In genomic region chr7:123430411-123430705, GRCm38 (mm10) we compare ENCODE assay signal across 16 mouse cellular contexts. TPM values are rescaled to one million over a fixed set of nuclear protein-coding genes. Genes with fewer than 3 reads are reported as not detected.
DNase-seq lines count a peak whose midpoint lies in the region; ATAC-seq and TF ChIP-seq lines count a peak whose summit lies in the region.
"Had no signal": no experiment of that assay in that cellular context is flagged by ENCODE, and none has a peak within 500 bp of the region (broad histone marks: within the 10 kb centered on the region; RNA-seq: fewer than 3 reads in every experiment).

No protein-coding gene starts in this region.

- H3K27me3 ChIP-seq in kidney, embryonic 14.5 days (ENCODE audit: control insufficient read depth, insufficient read depth, low read length) = no peaks in the 10 kb centered on the region
- H3K27me3 ChIP-seq in liver, embryonic 12.5 days (replicated peaks) = no peaks in the 10 kb centered on the region
- H3K27me3 ChIP-seq in stomach, postnatal 0 days (ENCODE audit: control insufficient read depth, insufficient read depth, low read length) = no peaks in the 10 kb centered on the region

- TF ChIP-seq CTCF in bone marrow, adult 2 months (IDR thresholded peaks at IDR 0.05; ENCODE audit: control insufficient read depth, insufficient read depth, low read length) = no peak
- no peak for TF ChIP-seq CTCF in stomach, postnatal 0 days (IDR thresholded peaks at IDR 0.05; ENCODE audit: low read depth)

- H3K36me3 ChIP-seq in kidney, embryonic 14.5 days (ENCODE audit: control insufficient read depth, insufficient read depth, low read length) = peaks cover 18% of the 10 kb centered on the region; the same call in 1 of the 2 replicates
- H3K36me3 ChIP-seq in liver, embryonic 12.5 days = peaks cover 34% of the 10 kb centered on the region
- H3K36me3 ChIP-seq in stomach, postnatal 0 days (ENCODE audit: control insufficient read depth, insufficient read depth, low read length) = no peaks in the 10 kb centered on the region

- H3K4me2 ChIP-seq in kidney, embryonic 14.5 days (replicated peaks; ENCODE audit: low read depth, low read length) = no peak overlapping the region
- no peak overlapping the region for H3K4me2 ChIP-seq in liver, embryonic 12.5 days
- H3K4me2 ChIP-seq in stomach, postnatal 0 days (replicated peaks; ENCODE audit: low read depth) = no peak overlapping the region

- no peak overlapping the region for H3K4me3 ChIP-seq in kidney, embryonic 14.5 days (ENCODE audit: low read length)
- H3K4me3 ChIP-seq in bone marrow, adult 2 months (replicated peaks; ENCODE audit: control insufficient read depth, low read depth, low read length) = no peak overlapping the region
- no peak overlapping the region for H3K4me3 ChIP-seq in liver, embryonic 12.5 days
- H3K4me3 ChIP-seq in stomach, postnatal 0 days (ENCODE audit: low read depth, low read length) = no peak overlapping the region
- H3K4me3 ChIP-seq: limb, embryonic 10.5 days; midbrain, embryonic 10.5 days had no signal

- no peak for TF ChIP-seq EP300 in stomach, postnatal 0 days (optimal IDR thresholded peaks at IDR 0.05)

- H3K9ac ChIP-seq in kidney, embryonic 14.5 days (ENCODE audit: low read depth, low read length) = no peak overlapping the region
- H3K9ac ChIP-seq in liver, embryonic 12.5 days = no peak overlapping the region
- no peak overlapping the region for H3K9ac ChIP-seq in stomach, postnatal 0 days (ENCODE audit: low read length)

- no peaks in the 10 kb centered on the region for H3K4me1 ChIP-seq in kidney, embryonic 14.5 days (ENCODE audit: control insufficient read depth, insufficient read depth, low read length)
- peaks cover 2% of the 10 kb centered on the region; the same call in 1 of the 2 replicates for H3K4me1 ChIP-seq in bone marrow, adult 2 months (ENCODE audit: control insufficient read depth, insufficient read depth, low read length)
- peaks cover 14% of the 10 kb centered on the region for H3K4me1 ChIP-seq in liver, embryonic 12.5 days
- no peaks in the 10 kb centered on the region for H3K4me1 ChIP-seq in stomach, postnatal 0 days (replicated peaks; ENCODE audit: control insufficient read depth, insufficient read depth)
- H3K4me1 ChIP-seq: limb, embryonic 10.5 days had no signal

- no peak overlapping the region for H3K27ac ChIP-seq in kidney, embryonic 14.5 days (ENCODE audit: low read depth, low read length)
- peak overlapping the region; percentile 84; the same call in 1 of the 2 replicates for H3K27ac ChIP-seq in bone marrow, adult 2 months (ENCODE audit: control insufficient read depth, insufficient read depth, low read depth, low read length, poor library complexity)
- no peak overlapping the region for H3K27ac ChIP-seq in liver, embryonic 12.5 days
- no peak overlapping the region for H3K27ac ChIP-seq in stomach, postnatal 0 days (replicated peaks)
- H3K27ac ChIP-seq: limb, embryonic 10.5 days; midbrain, embryonic 10.5 days had no signal

- 0 out of 2 replicates have a peak, but pooled peaks cover 3% of the 10 kb centered on the region for H3K9me3 ChIP-seq in kidney, embryonic 14.5 days (ENCODE audit: control insufficient read depth, low read length)
- H3K9me3 ChIP-seq in liver, embryonic 12.5 days (replicated peaks) = no peaks in the 10 kb centered on the region
- no peaks in the 10 kb centered on the region for H3K9me3 ChIP-seq in stomach, postnatal 0 days (ENCODE audit: control insufficient read depth, low read length)
- H3K9me3 ChIP-seq: limb, embryonic 10.5 days had no signal

- WGBS in kidney, embryonic 14.5 days = 56% methylated on average over 4 of the region's 4 CpGs
- 82% methylated on average over 4 of the region's 4 CpGs for WGBS in bone marrow, adult 2 months
- WGBS in liver, embryonic 12.5 days (ENCODE audit: insufficient replicate concordance) = 76% methylated on average over 4 of the region's 4 CpGs
- 73% methylated on average over 4 of the region's 4 CpGs for WGBS in stomach, postnatal 0 days

- DNase-seq in kidney, adult 11 months = peak; percentile 26
- DNase-seq in stomach, postnatal 0 days (ENCODE audit: low spot score) = no peak
- DNase-seq in layer of hippocampus, postnatal 10 days (ENCODE audit: low spot score in 2 of 2) = no peak
- no peak for DNase-seq in cerebellum, adult 8-10 months
- DNase-seq: cerebellum, adult 11 months; heart, postnatal 10 days had no signal

- TF ChIP-seq POLR2A in bone marrow, adult 2 months (IDR thresholded peaks at IDR 0.05; ENCODE audit: borderline replicate concordance, control insufficient read depth, low read depth, low read length) = no peak

- no peak for ATAC-seq in kidney, embryonic 14.5 days (ENCODE audit: low FRiP score, low TSS enrichment)
- 0 out of 2 replicates have a peak, but pooled peaks have one; percentile 44 for ATAC-seq in liver, embryonic 12.5 days
- ATAC-seq in stomach, postnatal 0 days (ENCODE audit: low FRiP score, low TSS enrichment) = peak; percentile 45
- ATAC-seq in frontal cortex, adult (ENCODE audit: low TSS enrichment) = no peak
- ATAC-seq: activated CD4-positive, CD25-positive, alpha-beta regulatory T cell, adult 4 months; forebrain, embryonic 16.5 days had no signal

RNA-seq across cellular contexts. Expression of gene Aqp8, which starts 31.7 kb away (rescaled TPM):
- polyA plus RNA-seq in kidney, embryonic 14.5 days (2014; fragmentation: Nextera tagmentation; extraction: Ambion mirVana) = not detected in 2 replicates
- polyA plus RNA-seq in bone marrow, adult 2 months (2011; ENCODE audit: insufficient read depth, insufficient read length, low replicate concordance, missing spikeins) = 1.3 TPM in 1 of 2 replicates, not detected in the other
- 2.4 and 2.6 TPM in 2 replicates for polyA plus RNA-seq in liver, embryonic 12.5 days (2016; fragmentation: Nextera tagmentation; extraction: Ambion mirVana)
- 0.06 and 0.13 TPM in 2 replicates for polyA plus RNA-seq in stomach, postnatal 0 days (2015; fragmentation: Nextera tagmentation; extraction: Ambion mirVana)
- not detected for total RNA-seq in layer of hippocampus, postnatal 10 days (2021)
- polyA plus RNA-seq: activated CD4-positive, CD25-positive, alpha-beta regulatory T cell, adult 4 months; cortical plate, adult 2 months; forebrain, embryonic 16.5 days; lung, postnatal 0 days had no signal

Comparison
In these comparisons a context has a peak if more than half of its experiments do, and no peak if none do; other contexts are left out.
1. ATAC-seq: peak in liver, embryonic 12.5 days (single experiment) and stomach, postnatal 0 days (single experiment); none in kidney, embryonic 14.5 days (single experiment) and frontal cortex, adult (single experiment).